Mouse (Mus musculus): ENCODE data around the gene Rasgef1b. TPM values are rescaled to one million over a fixed set of nuclear protein-coding genes. Genes with fewer than 3 reads are reported as not detected.

Rasgef1b gene
- polyA plus RNA-seq, 1 experiment from 2014 or later: 33.9 TPM

GRCm38 (mm10) chr5:99380882-99381281, 348.0 kb downstream of the Rasgef1b start:
- 92% methylated on average over 9 of the region's 9 CpGs for WGBS
- H3K36me3 ChIP-seq (ENCODE audit: insufficient read depth, low read length): no peaks in the 10 kb centered on the region
- TF ChIP-seq EP300 (IDR thresholded peaks at IDR 0.05) (no peak), CTCF (IDR thresholded peaks at IDR 0.05) (no peak)
- no peaks in the 10 kb centered on the region for H3K9me3 ChIP-seq (ENCODE audit: low read length)
- ATAC-seq (no peak), DNase-seq (ENCODE audit: low spot score) (no peak)
- no peak overlapping the region for H3K4me2 ChIP-seq (replicated peaks; ENCODE audit: low read depth, low read length)
- H3K27ac ChIP-seq (ENCODE audit: low read length): no peak overlapping the region
- H3K27me3 ChIP-seq (replicated peaks; ENCODE audit: insufficient read depth, low read length): no peaks in the 10 kb centered on the region
- no peak overlapping the region for H3K4me3 ChIP-seq (ENCODE audit: low read depth, low read length)
- no peak overlapping the region for H3K9ac ChIP-seq (replicated peaks; ENCODE audit: low read depth)
- H3K4me1 ChIP-seq (ENCODE audit: insufficient read depth, low read depth, low read length): no peaks in the 10 kb centered on the region; the same call in 1 of the 2 replicates

GRCm38 (mm10) chr5:99380166-99380565, 348.7 kb downstream of the Rasgef1b start:
- Histone ChIP-seq H3K27me3 (replicated peaks; ENCODE audit: insufficient read depth, low read length) (no peaks in the 10 kb centered on the region), H3K36me3 (ENCODE audit: insufficient read depth, low read length) (no peaks in the 10 kb centered on the region), H3K9ac (replicated peaks; ENCODE audit: low read depth) (no peak overlapping the region), H3K4me3 (ENCODE audit: low read depth, low read length) (no peak overlapping the region), H3K4me1 (ENCODE audit: insufficient read depth, low read depth, low read length) (no peaks in the 10 kb centered on the region; the same call in 1 of the 2 replicates), H3K4me2 (replicated peaks; ENCODE audit: low read depth, low read length) (no peak overlapping the region), H3K27ac (ENCODE audit: low read length) (no peak overlapping the region), H3K9me3 (ENCODE audit: low read length) (no peaks in the 10 kb centered on the region)
- 25% methylated on average over 12 of the region's 12 CpGs for WGBS
- ATAC-seq: peak; percentile 82
- DNase-seq (ENCODE audit: low spot score): peak; percentile 57
- TF ChIP-seq EP300 (IDR thresholded peaks at IDR 0.05) (no peak), CTCF (IDR thresholded peaks at IDR 0.05) (no peak)

- 69% methylated on average over 11 of the region's 11 CpGs for WGBS
- no peak overlapping the region for H3K9ac ChIP-seq (replicated peaks; ENCODE audit: low read depth)
- H3K4me1 ChIP-seq (ENCODE audit: insufficient read depth, low read depth, low read length): no peaks in the 10 kb centered on the region; the same call in 1 of the 2 replicates
- no peaks in the 10 kb centered on the region for H3K36me3 ChIP-seq (ENCODE audit: insufficient read depth, low read length)
- H3K4me3 ChIP-seq (ENCODE audit: low read depth, low read length): no peak overlapping the region
- TF ChIP-seq CTCF (IDR thresholded peaks at IDR 0.05) (no peak), EP300 (IDR thresholded peaks at IDR 0.05) (no peak)
- DNase-seq (ENCODE audit: low spot score) (no peak), ATAC-seq (no peak)
- no peak overlapping the region for H3K4me2 ChIP-seq (replicated peaks; ENCODE audit: low read depth, low read length)
- H3K9me3 ChIP-seq (ENCODE audit: low read length): no peaks in the 10 kb centered on the region
- no peak overlapping the region for H3K27ac ChIP-seq (ENCODE audit: low read length)
- no peaks in the 10 kb centered on the region for H3K27me3 ChIP-seq (replicated peaks; ENCODE audit: insufficient read depth, low read length)
Measured at GRCm38 (mm10) chr5:99378437-99379226, 350.2 kb downstream of the Rasgef1b start.

GRCm38 (mm10) chr5:99375725-99376124, 353.1 kb downstream of the Rasgef1b start:
- DNase-seq (ENCODE audit: low spot score) (no peak), ATAC-seq (no peak)
- no peak overlapping the region for H3K9ac ChIP-seq (replicated peaks; ENCODE audit: low read depth)
- 35% methylated on average over 7 of the region's 7 CpGs for WGBS
- H3K27me3 ChIP-seq (replicated peaks; ENCODE audit: insufficient read depth, low read length): no peaks in the 10 kb centered on the region
- no peak overlapping the region for H3K4me3 ChIP-seq (ENCODE audit: low read depth, low read length)
- H3K4me2 ChIP-seq (replicated peaks; ENCODE audit: low read depth, low read length): no peak overlapping the region
- no peak overlapping the region for H3K27ac ChIP-seq (ENCODE audit: low read length)
- H3K36me3 ChIP-seq (ENCODE audit: insufficient read depth, low read length): no peaks in the 10 kb centered on the region
- H3K4me1 ChIP-seq (ENCODE audit: insufficient read depth, low read depth, low read length): no peaks in the 10 kb centered on the region; the same call in 1 of the 2 replicates
- H3K9me3 ChIP-seq (ENCODE audit: low read length): no peaks in the 10 kb centered on the region
- TF ChIP-seq EP300 (IDR thresholded peaks at IDR 0.05): no peak

GRCm38 (mm10) chr5:99374460-99374859, 354.4 kb downstream of the Rasgef1b start:
- no peak for ATAC-seq
- H3K9ac ChIP-seq (replicated peaks; ENCODE audit: low read depth): no peak overlapping the region
- no peaks in the 10 kb centered on the region for H3K9me3 ChIP-seq (ENCODE audit: low read length)
- no peaks in the 10 kb centered on the region; the same call in 1 of the 2 replicates for H3K4me1 ChIP-seq (ENCODE audit: insufficient read depth, low read depth, low read length)
- no peak overlapping the region for H3K4me2 ChIP-seq (replicated peaks; ENCODE audit: low read depth, low read length)
- no peak overlapping the region for H3K27ac ChIP-seq (ENCODE audit: low read length)
- no peaks in the 10 kb centered on the region for H3K27me3 ChIP-seq (replicated peaks; ENCODE audit: insufficient read depth, low read length)
- no peaks in the 10 kb centered on the region for H3K36me3 ChIP-seq (ENCODE audit: insufficient read depth, low read length)
- no peak overlapping the region for H3K4me3 ChIP-seq (ENCODE audit: low read depth, low read length)
- DNase-seq (ENCODE audit: low spot score): no peak
- 93% methylated on average over 6 of the region's 6 CpGs for WGBS
- no peak for TF ChIP-seq EP300 (IDR thresholded peaks at IDR 0.05)

- ATAC-seq: no peak
- H3K27ac ChIP-seq (ENCODE audit: low read length): no peak overlapping the region
- 37% methylated on average over 8 of the region's 8 CpGs for WGBS
Measured at GRCm38 (mm10) chr5:99373570-99374151, 355.2 kb downstream of the Rasgef1b start.

More at GRCm38 (mm10) chr5:99373570-99374151, 355.2 kb downstream of the Rasgef1b start:
- Histone ChIP-seq H3K27me3 (replicated peaks; ENCODE audit: insufficient read depth, low read length) (no peaks in the 10 kb centered on the region), H3K36me3 (ENCODE audit: insufficient read depth, low read length) (no peaks in the 10 kb centered on the region), H3K9ac (replicated peaks; ENCODE audit: low read depth) (no peak overlapping the region), H3K4me2 (replicated peaks; ENCODE audit: low read depth, low read length) (no peak overlapping the region), H3K4me1 (ENCODE audit: insufficient read depth, low read depth, low read length) (no peaks in the 10 kb centered on the region), H3K4me3 (ENCODE audit: low read depth, low read length) (no peak overlapping the region), H3K9me3 (ENCODE audit: low read length) (no peaks in the 10 kb centered on the region)
- TF ChIP-seq CTCF (IDR thresholded peaks at IDR 0.05): no peak
- no peak for TF ChIP-seq EP300 (IDR thresholded peaks at IDR 0.05)
- no peak for DNase-seq (ENCODE audit: low spot score)

All from lung, postnatal 0 days (tissue).